Mouse (Mus musculus) embryo, embryonic 11.5 days (tissue): ENCODE measurements at regions not wholly inside any gene's neighbourhood (a gene's known extent, or its start where the extent isn't known, plus 50 kb on each side); places are given as distances from the start of the nearest gene placed in this dataset.
A peak's percentile ranks its signal among the peaks of the same experiment; 100 is the strongest.
"Not testable (repeated sequence)": the region's sequence is repeated elsewhere in the genome, so short reads cannot be mapped to it uniquely, and the experiment has no call there.

Source experiments
- DNase-seq: peaks from one replicate; pipeline ENCODE4 v3.0.0-alpha.2; 2012; ENCODE audit warnings: low read depth, low spot score

GRCm38 (mm10) chr11:22573166-22573565 is 61.3 kb downstream of the Tmem17 start:
- no peak for DNase-seq

- DNase-seq = no peak
These were observed 61.9 kb downstream of the Tmem17 start for GRCm38 (mm10) chr11:22573802-22574201.

GRCm38 (mm10) chr11:22574506-22574905 is 62.6 kb downstream of the Tmem17 start:
- no peak for DNase-seq

- no peak for DNase-seq
These were observed 72.2 kb downstream of the Tmem17 start for GRCm38 (mm10) chr11:22584100-22584487.

- peak; percentile 22 for DNase-seq
These were observed 72.7 kb downstream of the Tmem17 start for GRCm38 (mm10) chr11:22584488-22585158.

GRCm38 (mm10) chr11:22587691-22588241 is 75.9 kb downstream of the Tmem17 start:
- no peak for DNase-seq

GRCm38 (mm10) chr11:22588546-22588945 is 76.7 kb downstream of the Tmem17 start:
- DNase-seq = no peak

- no peak for DNase-seq
These were observed 78.0 kb downstream of the Tmem17 start for GRCm38 (mm10) chr11:22589901-22590300.

- DNase-seq = not testable (repeated sequence)
These were observed 79.2 kb downstream of the Tmem17 start for GRCm38 (mm10) chr11:22591050-22591449.

- DNase-seq = no peak
These were observed 80.8 kb downstream of the Tmem17 start for GRCm38 (mm10) chr11:22592706-22593105.

GRCm38 (mm10) chr11:22596076-22596804 is 84.4 kb downstream of the Tmem17 start:
- no peak for DNase-seq

- DNase-seq = no peak
These were observed 84.9 kb downstream of the Tmem17 start for GRCm38 (mm10) chr11:22596805-22597149.

- no peak for DNase-seq
These were observed 88.5 kb downstream of the Tmem17 start for GRCm38 (mm10) chr11:22600370-22600769.

GRCm38 (mm10) chr11:22601977-22602376 is 90.1 kb downstream of the Tmem17 start:
- no peak for DNase-seq

GRCm38 (mm10) chr11:22602610-22603009 is 90.7 kb downstream of the Tmem17 start:
- DNase-seq = no peak

- no peak for DNase-seq
These were observed 91.5 kb downstream of the Tmem17 start for GRCm38 (mm10) chr11:22603397-22603796.

GRCm38 (mm10) chr11:22606380-22606779 is 94.5 kb downstream of the Tmem17 start:
- DNase-seq = no peak

- DNase-seq = no peak
These were observed 95.8 kb downstream of the Tmem17 start for GRCm38 (mm10) chr11:22607645-22608044.

GRCm38 (mm10) chr11:22608945-22609344 is 97.1 kb downstream of the Tmem17 start:
- no peak for DNase-seq

- DNase-seq = no peak
These were observed 98.7 kb downstream of the Tmem17 start for GRCm38 (mm10) chr11:22610433-22611101.

GRCm38 (mm10) chr11:22611102-22611869 is 99.4 kb downstream of the Tmem17 start:
- no peak for DNase-seq

- no peak for DNase-seq
These were observed 101.6 kb downstream of the Tmem17 start for GRCm38 (mm10) chr11:22613500-22613899.
